Mouse (Mus musculus) myocyte (in vitro differentiated cells): Measurements from ENCODE around the gene Foxk1.

Experiments
- MYOD1 ChIP-seq, 3 experiments: IDR thresholded peaks; one replicate each; pipeline ENCODE4 v1.6.1; 2011; ENCODE audit warnings: control low read depth in 2 of 3, low read depth in 2 of 3, mild to moderate bottlenecking in 2 of 3, moderate library complexity in 1 of 3; ENCODE audit not compliant: insufficient read length in 2 of 3, control insufficient read depth in 1 of 3
- POLR2A ChIP-seq: IDR thresholded peaks from one replicate; pipeline ENCODE4 v1.6.1; 2011; ENCODE audit warnings: low read depth, mild to moderate bottlenecking, control low read depth, moderate library complexity; ENCODE audit not compliant: insufficient read length
- SRF ChIP-seq: IDR thresholded peaks from one replicate; pipeline ENCODE4 v1.6.1; 2011; ENCODE audit warnings: low read depth; ENCODE audit not compliant: control insufficient read depth, insufficient read length
- USF1 ChIP-seq: IDR thresholded peaks from one replicate; pipeline ENCODE4 v1.6.1; 2011; ENCODE audit warnings: low read depth, mild to moderate bottlenecking, control low read depth, moderate library complexity

DNA sequence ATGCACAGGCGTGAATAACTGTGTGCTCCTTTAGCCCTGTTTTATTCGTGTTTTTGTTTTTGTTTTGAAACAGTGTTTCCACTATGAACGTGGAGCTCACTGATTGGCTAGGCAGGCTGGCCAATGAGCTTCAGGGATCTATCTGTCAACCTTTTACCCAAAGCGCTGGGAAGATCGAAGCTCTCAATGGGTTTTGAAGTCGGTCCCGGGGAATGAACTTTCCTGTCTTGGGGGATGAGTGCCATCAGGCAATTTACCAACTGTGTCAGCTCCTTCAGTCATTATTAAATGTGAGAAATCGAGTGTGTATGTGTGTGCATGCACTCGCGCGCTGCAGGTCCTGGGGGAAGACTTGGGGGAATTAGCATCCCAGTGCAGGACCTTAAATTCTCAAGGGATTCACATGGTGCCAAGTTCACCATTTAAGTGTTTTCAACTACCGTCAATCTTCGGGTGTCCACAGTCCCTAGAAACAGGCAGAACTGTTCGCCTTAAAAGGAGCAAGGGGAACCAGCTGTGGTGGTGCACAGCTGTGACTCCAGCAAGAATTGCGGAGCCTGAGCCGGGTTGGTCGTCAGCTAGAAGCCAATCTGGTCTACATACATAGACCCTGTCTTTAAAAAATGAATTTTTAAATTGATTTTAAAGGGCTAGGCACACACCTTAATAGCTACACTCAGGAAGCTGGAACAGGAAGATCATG is 965 bp upstream of the Foxk1 start:
- TF ChIP-seq SRF (no peak), MYOD1 (IDR thresholded peaks at IDR 0.05; ENCODE audit: control insufficient read depth in 1 of 3, insufficient read length in 2 of 3, low read depth in 2 of 3) (no peak), POLR2A (no peak), USF1 (no peak)
